Mouse (Mus musculus) gastrocnemius, adult 8-10 months (tissue): ENCODE measurements around the gene Ugt2a2. TPM values are rescaled to one million over a fixed set of nuclear protein-coding genes. Genes with fewer than 3 reads are reported as not detected.
"Not testable (repeated sequence)": the region's sequence is repeated elsewhere in the genome, so short reads cannot be mapped to it uniquely, and the experiment has no call there.

Experiments
- DNase-seq, 2 experiments: peaks; one replicate each; pipeline ENCODE4 v3.0.0; 2022; ENCODE audit warnings: low spot score in 2 of 2
- total RNA-seq, 4 experiments: library from RNA; stranded (reverse); gene quantifications; 2 replicates each; pipeline ENCODE4 v1.2.4; 2022

Gene Ugt2a2
- not detected for total RNA-seq

- DNase-seq = no peak
Observed at GRCm38 (mm10) chr5:87482160-87482559, at the start of gene Ugt2a2. Ugt2a2 (minus strand) TSS chr5:87482260.

DNA sequence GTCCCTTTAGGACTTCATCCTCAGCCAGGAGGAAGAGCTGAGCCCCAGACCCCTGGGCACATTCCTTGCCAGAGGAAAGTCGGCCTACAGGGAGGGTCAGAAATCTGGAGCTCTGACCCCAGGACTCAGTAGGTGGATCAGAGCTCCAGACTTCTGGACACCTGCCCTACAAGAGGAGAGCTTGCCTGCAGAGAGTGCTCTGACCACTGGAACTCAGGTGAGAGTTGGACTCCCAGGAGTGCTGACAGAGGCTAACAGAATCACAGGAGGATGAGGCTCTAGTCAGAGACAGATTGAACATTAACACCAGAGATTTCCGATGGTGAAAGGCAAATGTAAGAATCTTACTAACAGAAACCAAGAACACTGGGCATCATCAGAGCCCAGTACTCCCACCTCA is 41.5 kb upstream of the Ugt2a2 start:
- DNase-seq = not testable (repeated sequence)

GRCm38 (mm10) chr5:87505776-87506458 is 23.9 kb upstream of the Ugt2a2 start:
- no peak for DNase-seq

DNA sequence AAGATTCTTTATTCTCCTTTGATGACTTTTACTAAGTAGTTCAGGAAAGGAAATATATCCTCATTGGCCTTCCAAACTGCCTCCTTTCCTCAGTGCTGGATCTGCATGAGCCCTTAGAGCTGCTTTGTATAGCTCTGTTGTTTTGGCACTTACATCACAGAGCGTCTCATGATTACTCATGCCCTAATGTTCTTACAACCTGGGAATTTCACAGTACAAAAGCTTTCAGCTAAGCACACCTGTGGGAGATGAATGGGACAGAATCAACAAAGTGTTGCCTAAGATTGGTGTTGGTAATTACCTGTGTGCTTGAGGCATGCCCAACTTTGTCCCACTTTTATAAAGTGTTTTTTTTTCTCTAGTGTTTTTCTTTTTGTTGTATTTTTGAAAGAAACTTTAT is 20.6 kb upstream of the Ugt2a2 start:
- no peak for DNase-seq

- no peak for DNase-seq
Observed at GRCm38 (mm10) chr5:87499341-87499740, 17.3 kb upstream of the Ugt2a2 start.

GRCm38 (mm10) chr5:87498936-87499335 is 16.9 kb upstream of the Ugt2a2 start:
- DNase-seq = no peak

GRCm38 (mm10) chr5:87490771-87491170 is 8.7 kb upstream of the Ugt2a2 start, which contains the start of gene Ugt2a1:
Ugt2a1 (minus strand) TSS chr5:87490871.
- DNase-seq = no peak

GRCm38 (mm10) chr5:87486706-87487105 is 4.6 kb upstream of the Ugt2a2 start, which contains the start of gene Gm43638:
Gm43638 (minus strand) TSS chr5:87486806.
- not testable (repeated sequence) for DNase-seq

DNA sequence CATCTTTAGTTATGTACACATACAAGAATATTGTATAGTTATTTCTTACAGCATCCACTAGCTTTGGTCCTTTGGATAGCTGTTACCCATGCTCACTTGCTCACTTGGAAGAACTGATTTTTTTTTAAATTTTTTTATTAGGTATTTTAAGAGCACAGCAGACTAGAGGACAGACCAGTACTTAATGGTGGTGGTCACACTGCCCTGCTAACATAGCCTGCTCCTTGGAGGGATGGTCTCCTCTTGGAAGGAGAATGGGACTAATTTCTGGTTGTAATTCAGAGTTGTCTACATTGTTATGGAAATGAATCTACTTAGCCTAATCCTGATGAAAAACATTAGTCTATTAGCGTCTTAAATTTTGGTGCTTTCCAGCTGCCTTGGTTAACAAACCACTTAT is 23.2 kb downstream of the Ugt2a2 start:
- no peak for DNase-seq

DNA sequence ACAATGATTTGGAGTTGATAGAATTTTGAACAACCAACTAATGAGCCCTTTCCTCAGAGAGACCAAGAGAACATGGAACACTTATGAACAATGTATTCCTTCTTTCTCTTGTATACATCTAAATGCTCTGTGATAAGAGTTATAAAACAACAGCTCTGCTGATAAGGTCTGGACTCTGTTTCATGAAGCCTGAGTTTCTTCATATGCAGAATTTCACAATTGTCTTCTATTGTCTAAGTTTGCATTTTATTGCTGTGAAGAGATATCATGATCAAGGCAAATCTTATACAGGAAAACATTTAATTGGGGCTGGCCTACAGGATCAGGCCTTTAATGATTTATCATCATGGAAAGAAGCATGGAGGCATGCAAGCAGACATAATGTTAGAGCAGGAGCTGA is 24.4 kb downstream of the Ugt2a2 start:
- DNase-seq = no peak

DNA sequence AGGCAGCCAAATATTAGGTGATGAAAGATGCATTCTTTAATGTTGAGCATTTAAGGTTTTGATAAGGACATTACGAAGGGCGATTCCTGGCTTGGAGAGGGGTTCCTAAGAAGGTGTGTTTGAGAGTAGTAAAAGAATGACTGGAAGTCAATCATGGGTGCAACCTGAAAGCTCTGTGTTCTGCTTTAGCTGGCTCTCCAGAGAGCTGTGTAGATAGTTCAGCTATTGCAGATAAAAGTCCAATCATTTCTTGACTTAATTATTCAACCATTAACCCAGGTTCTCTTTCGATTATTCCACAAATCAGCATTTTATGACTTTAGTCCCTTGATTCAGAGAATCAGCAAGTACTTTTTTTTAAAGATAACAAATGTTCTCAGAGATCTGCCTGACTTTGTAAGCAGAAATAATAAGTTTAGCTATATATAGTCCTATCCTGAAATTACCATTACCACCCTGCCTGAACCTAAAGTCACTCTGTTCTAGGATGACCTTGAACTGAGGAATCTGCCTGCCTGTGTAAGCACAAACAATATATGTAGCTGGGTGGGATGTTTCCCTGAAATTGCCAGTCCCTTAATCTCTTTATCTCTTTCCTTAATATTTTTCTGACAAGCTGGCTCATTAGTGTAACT is 25.7 kb downstream of the Ugt2a2 start:
- no peak for DNase-seq

DNA sequence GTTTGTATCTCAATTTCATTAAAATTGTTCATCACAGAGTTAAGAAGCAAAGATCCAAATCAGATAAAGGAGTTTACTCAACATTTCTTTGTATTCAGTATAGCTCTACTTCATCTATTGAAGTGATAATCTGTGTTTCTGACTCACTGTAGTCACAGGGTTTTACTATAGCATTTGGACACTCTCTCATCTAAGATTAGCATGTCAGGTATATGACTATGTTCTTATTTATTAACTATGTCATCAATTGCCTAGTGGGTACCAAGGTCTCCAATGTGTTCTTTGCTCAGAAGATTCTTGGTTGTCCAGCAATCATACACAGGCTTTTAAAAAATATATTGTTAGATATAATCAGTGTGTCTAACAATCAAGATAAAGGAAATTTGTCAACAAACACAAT is 26.5 kb downstream of the Ugt2a2 start:
- DNase-seq = no peak

GRCm38 (mm10) chr5:87452514-87452913 is 29.5 kb downstream of the Ugt2a2 start:
- DNase-seq = not testable (repeated sequence)

GRCm38 (mm10) chr5:87436264-87436663 is 45.8 kb downstream of the Ugt2a2 start:
- no peak for DNase-seq

- no peak for DNase-seq
Observed at GRCm38 (mm10) chr5:87425676-87426075, 56.4 kb downstream of the Ugt2a2 start.

DNA sequence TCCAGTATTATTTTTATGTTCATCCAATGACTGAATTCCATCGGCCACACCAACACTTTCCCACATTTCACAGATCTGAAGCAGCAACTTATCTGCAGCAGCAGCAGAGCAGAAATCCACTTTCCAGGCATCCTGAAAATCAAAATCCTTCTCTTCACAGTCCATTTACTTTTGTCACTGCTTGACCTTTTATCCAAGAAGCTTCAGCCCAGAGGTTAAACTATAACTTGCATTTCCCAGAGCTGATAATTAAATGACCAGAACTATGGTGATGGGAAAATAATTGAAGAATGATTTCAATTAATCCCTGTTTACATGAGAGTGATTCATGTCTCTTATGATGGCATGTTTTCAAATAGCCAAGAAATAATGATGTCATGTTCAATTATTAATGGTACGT is 58.0 kb downstream of the Ugt2a2 start, which contains the start of gene Ugt2b38:
Gene Ugt2b38, minus strand, starts transcription at position 163 of the 400 bp plus-strand sequence.
- DNase-seq = not testable (repeated sequence)

Other genes starting within 250 kb of the Ugt2a2 start
- not detected for gene Ugt2b37, start 227.5 kb downstream of the Ugt2a2 start, total RNA-seq
- not detected for gene Ugt2a3, start 145.1 kb downstream of the Ugt2a2 start, total RNA-seq
- not detected for gene Ugt2b38, start 58.1 kb downstream of the Ugt2a2 start, total RNA-seq
- gene Gm43638, start 4.5 kb upstream of the Ugt2a2 start, total RNA-seq = not detected
- not detected for gene Ugt2a1, start 8.6 kb upstream of the Ugt2a2 start, total RNA-seq
- not detected for gene Sult1b1, start 55.9 kb upstream of the Ugt2a2 start, total RNA-seq
- not detected for gene Sult1d1, start 86.8 kb upstream of the Ugt2a2 start, total RNA-seq
- under 1 TPM in 2 of 4 experiments, not detected in 2; 0.58 to 0.70 TPM for gene Sult1e1, start 109.3 kb upstream of the Ugt2a2 start, total RNA-seq
- gene Csn1s1, start 183.9 kb upstream of the Ugt2a2 start, total RNA-seq = not detected
- gene Csn2, start 217.4 kb upstream of the Ugt2a2 start, total RNA-seq = not detected